Mouse (Mus musculus) lung, postnatal 0 days (tissue): ENCODE measurements around the gene Bloc1s5. TPM values are rescaled to one million over a fixed set of nuclear protein-coding genes. Genes with fewer than 3 reads are reported as not detected.

Experiments used
- ATAC-seq: fragments of 200-750 bp; cut with Nextera tagmentation; 2 replicates; pipeline ENCODE4 v1.8.0; 2017; ENCODE audit warnings: moderate library complexity
- DNase-seq: peaks from one replicate; pipeline ENCODE4 v3.0.0-alpha.2; 2016; ENCODE audit warnings: low spot score
- H3K27ac ChIP-seq: fragments of 300-500 bp; sonication (generic); 2 replicates; pipeline ENCODE4 v1.5.1; 2014; ENCODE audit warnings: antibody characterized with exemption, mild to moderate bottlenecking, low read length, mixed read lengths
- H3K27me3 ChIP-seq: fragments of 300-500 bp; sonication (generic); replicated peaks from 2 replicates; pipeline ENCODE4 v1.6.1; 2014; ENCODE audit warnings: low read length, mixed read lengths; ENCODE audit not compliant: insufficient read depth
- H3K36me3 ChIP-seq: fragments of 300-500 bp; sonication (generic); 2 replicates; pipeline ENCODE4 v1.6.1; 2014; ENCODE audit warnings: low read length, mixed read lengths; ENCODE audit not compliant: insufficient read depth
- H3K4me1 ChIP-seq: fragments of 300-500 bp; sonication (generic); 2 replicates; pipeline ENCODE4 v1.6.1; 2014; ENCODE audit warnings: antibody characterized with exemption, low read depth, low read length, mixed read lengths; ENCODE audit not compliant: insufficient read depth
- H3K4me2 ChIP-seq: fragments of 300-500 bp; sonication (generic); replicated peaks from 2 replicates; pipeline ENCODE4 v1.6.1; 2014; ENCODE audit warnings: low read depth, mild to moderate bottlenecking, low read length, moderate library complexity, mixed read lengths
- H3K4me3 ChIP-seq: fragments of 300-500 bp; sonication (generic); 2 replicates; pipeline ENCODE4 v1.5.1; 2014; ENCODE audit warnings: low read depth, low read length
- H3K9ac ChIP-seq: fragments of 300-500 bp; sonication (generic); replicated peaks from 2 replicates; pipeline ENCODE4 v1.6.1; 2014; ENCODE audit warnings: low read depth, mild to moderate bottlenecking
- H3K9me3 ChIP-seq: fragments of 300-500 bp; sonication (generic); 2 replicates; pipeline ENCODE4 v1.6.1; 2016; ENCODE audit warnings: low read length, mixed read lengths
- CTCF ChIP-seq: IDR thresholded peaks from 2 replicates; pipeline ENCODE4 v1.5.1; 2016; ENCODE audit warnings: antibody characterized with exemption, mild to moderate bottlenecking
- EP300 ChIP-seq: IDR thresholded peaks from 2 replicates; pipeline ENCODE4 v1.6.1; 2016; ENCODE audit warnings: antibody characterized with exemption, mild to moderate bottlenecking, control low read depth
- WGBS: fragments of 180-500 bp; shearing (Covaris S2); extraction: QIAGEN DNeasy Blood & Tissue Kit; methylation state at CpG from one replicate; pipeline ENCODE4 v1.1.7; 2014; 5-methylcytosine and 5-hydroxymethylcytosine counted together
- polyA plus RNA-seq: library from polyadenylated mRNA; unstranded; fragments of >200 nt; fragmentation: Nextera tagmentation; extraction: Ambion mirVana; gene quantifications from 2 replicates; pipeline ENCODE4 v1.2.1, GENCODE M21; 2015

The Bloc1s5 gene
- polyA plus RNA-seq, 1 experiment from 2014 or later, result 13.6 TPM

- H3K4me2 ChIP-seq, result peak overlapping the region; percentile 30; the same call in 1 of the 2 replicates
- H3K27me3 ChIP-seq, result no peaks in the 10 kb centered on the region
- TF ChIP-seq EP300 (no peak), CTCF (no peak)
- H3K4me3 ChIP-seq, result no peak overlapping the region
- H3K36me3 ChIP-seq, result no peaks in the 10 kb centered on the region
- DNase-seq, result no peak
- H3K27ac ChIP-seq, result peak overlapping the region; percentile 66
- H3K9ac ChIP-seq, result no peak overlapping the region
- no peaks in the 10 kb centered on the region for H3K4me1 ChIP-seq
- no peaks in the 10 kb centered on the region for H3K9me3 ChIP-seq
- ATAC-seq, result no peak
- WGBS, result 66% methylated on average over 8 of the region's 8 CpGs
Measured at GRCm38 (mm10) chr13:38613583-38613982, 21.3 kb downstream of the Bloc1s5 start.

GRCm38 (mm10) chr13:38612608-38613007 is 22.3 kb downstream of the Bloc1s5 start:
- Histone ChIP-seq H3K4me2 (no peak overlapping the region), H3K4me1 (no peaks in the 10 kb centered on the region), H3K9me3 (no peaks in the 10 kb centered on the region), H3K36me3 (no peaks in the 10 kb centered on the region), H3K27ac (no peak overlapping the region), H3K9ac (no peak overlapping the region), H3K27me3 (no peaks in the 10 kb centered on the region), H3K4me3 (no peak overlapping the region)
- DNase-seq (peak; percentile 33), ATAC-seq (0 out of 2 replicates have a peak, but pooled peaks have one; percentile 18)
- TF ChIP-seq CTCF (no peak), EP300 (no peak)
- 69% methylated on average over 9 of the region's 9 CpGs for WGBS

- DNase-seq (no peak), ATAC-seq (no peak)
- Histone ChIP-seq H3K4me3 (no peak overlapping the region), H3K27ac (no peak overlapping the region), H3K4me1 (no peaks in the 10 kb centered on the region), H3K9ac (no peak overlapping the region), H3K9me3 (no peaks in the 10 kb centered on the region), H3K27me3 (no peaks in the 10 kb centered on the region), H3K4me2 (no peak overlapping the region), H3K36me3 (no peaks in the 10 kb centered on the region)
- TF ChIP-seq CTCF (0 out of 2 replicates have a peak, but pooled peaks have one; percentile 11), EP300 (no peak)
- WGBS, result 94% methylated on average over 4 of the region's 4 CpGs
Measured at GRCm38 (mm10) chr13:38612179-38612578, 22.7 kb downstream of the Bloc1s5 start.

GRCm38 (mm10) chr13:38610336-38610735 is 24.6 kb downstream of the Bloc1s5 start:
- H3K4me1 ChIP-seq, result no peaks in the 10 kb centered on the region
- H3K27me3 ChIP-seq, result no peaks in the 10 kb centered on the region
- no peak overlapping the region for H3K27ac ChIP-seq
- 67% methylated on average over 6 of the region's 6 CpGs for WGBS
- no peak overlapping the region for H3K4me2 ChIP-seq
- DNase-seq (peak; percentile 45), ATAC-seq (peak; percentile 49)
- H3K4me3 ChIP-seq, result no peak overlapping the region
- no peaks in the 10 kb centered on the region for H3K36me3 ChIP-seq
- no peak overlapping the region for H3K9ac ChIP-seq
- H3K9me3 ChIP-seq, result no peaks in the 10 kb centered on the region
- TF ChIP-seq CTCF (no peak), EP300 (no peak)

GRCm38 (mm10) chr13:38607130-38607529 is 27.8 kb downstream of the Bloc1s5 start:
- H3K4me3 ChIP-seq, result no peak overlapping the region
- H3K27ac ChIP-seq, result no peak overlapping the region
- no peak for TF ChIP-seq CTCF
- 85% methylated on average over 6 of the region's 6 CpGs for WGBS
- no peak for DNase-seq
- H3K4me2 ChIP-seq, result no peak overlapping the region
- H3K9me3 ChIP-seq, result no peaks in the 10 kb centered on the region
- no peaks in the 10 kb centered on the region for H3K27me3 ChIP-seq
- no peaks in the 10 kb centered on the region for H3K36me3 ChIP-seq
- H3K4me1 ChIP-seq, result no peaks in the 10 kb centered on the region
- no peak for ATAC-seq
- no peak overlapping the region for H3K9ac ChIP-seq

- H3K4me1 ChIP-seq, result no peaks in the 10 kb centered on the region
- H3K4me2 ChIP-seq, result no peak overlapping the region
- H3K36me3 ChIP-seq, result no peaks in the 10 kb centered on the region
- 72% methylated on average over 6 of the region's 6 CpGs for WGBS
- TF ChIP-seq EP300, result no peak
- TF ChIP-seq CTCF, result no peak
- H3K4me3 ChIP-seq, result no peak overlapping the region
- DNase-seq (no peak), ATAC-seq (no peak)
- H3K27ac ChIP-seq, result no peak overlapping the region
- H3K9me3 ChIP-seq, result no peaks in the 10 kb centered on the region
- H3K27me3 ChIP-seq, result no peaks in the 10 kb centered on the region
- no peak overlapping the region for H3K9ac ChIP-seq
Measured at GRCm38 (mm10) chr13:38605353-38605752, 29.6 kb downstream of the Bloc1s5 start.

GRCm38 (mm10) chr13:38602966-38603365 is 31.9 kb downstream of the Bloc1s5 start:
- no peak overlapping the region for H3K27ac ChIP-seq
- no peak overlapping the region for H3K9ac ChIP-seq
- TF ChIP-seq CTCF (no peak), EP300 (no peak)
- H3K36me3 ChIP-seq, result no peaks in the 10 kb centered on the region
- no peaks in the 10 kb centered on the region for H3K9me3 ChIP-seq
- no peak overlapping the region for H3K4me3 ChIP-seq
- 83% methylated on average over 13 of the region's 13 CpGs for WGBS
- H3K4me1 ChIP-seq, result no peaks in the 10 kb centered on the region
- ATAC-seq (no peak), DNase-seq (no peak)
- no peaks in the 10 kb centered on the region for H3K27me3 ChIP-seq
- H3K4me2 ChIP-seq, result no peak overlapping the region
